Mouse (Mus musculus) testis, adult 2 months (tissue): ENCODE measurements around the gene Dgcr2.

Experiments
- CTCF ChIP-seq: fragments of 200-500 bp; IDR thresholded peaks from 2 replicates; pipeline ENCODE4 v1.5.1; 2012; ENCODE audit warnings: low read depth, mild to moderate bottlenecking, inconsistent platforms, low read length, moderate library complexity; ENCODE audit not compliant: control insufficient read depth, insufficient read depth, insufficient replicate concordance
- POLR2A ChIP-seq: fragments of 200-500 bp; IDR thresholded peaks from 2 replicates; pipeline ENCODE4 v1.6.1; 2012; ENCODE audit warnings: low read depth, mild to moderate bottlenecking, inconsistent platforms, low read length, moderate library complexity; ENCODE audit not compliant: control insufficient read depth

- TF ChIP-seq CTCF, result no peak
- TF ChIP-seq POLR2A, result no peak
These were observed 36.1 kb upstream of the Dgcr2 start for GRCm38 (mm10) chr16:17934445-17934910.
